13 mouse cellular contexts compared by ENCODE assay signal in the genomic region with DNA sequence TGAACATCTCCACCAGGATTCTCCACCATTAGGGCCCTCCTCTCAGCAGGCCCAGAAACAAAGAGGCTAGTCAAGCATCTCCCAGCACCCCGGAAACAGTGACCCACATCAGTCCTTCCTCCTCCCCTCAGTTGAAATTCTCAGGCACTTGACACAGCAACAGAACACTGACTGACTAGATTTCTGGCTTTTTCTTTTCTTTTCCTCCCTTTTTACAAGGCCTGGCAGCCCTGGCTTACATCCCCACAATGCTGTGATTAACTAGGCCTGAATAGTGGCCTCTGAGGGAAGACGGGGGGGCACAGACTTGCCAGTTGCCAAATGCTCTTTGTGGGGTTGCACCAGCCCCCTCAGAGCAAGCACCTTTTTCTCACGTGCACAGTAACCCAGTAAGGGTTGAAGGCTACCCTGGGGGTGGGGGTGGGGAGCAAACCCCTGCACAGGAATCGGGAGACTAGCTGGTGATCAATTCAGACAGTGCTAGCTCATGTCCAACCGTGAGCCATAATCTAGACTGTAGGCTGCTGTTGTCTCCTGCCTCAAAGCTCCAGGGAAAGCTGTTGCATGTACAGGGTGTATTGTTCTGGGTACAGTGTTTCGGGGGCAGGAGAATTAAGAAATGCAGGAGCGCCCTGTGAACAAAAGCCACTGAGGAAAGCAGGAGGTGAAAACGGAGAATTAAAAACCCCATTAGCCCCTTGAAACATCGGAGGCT. TPM values are rescaled to one million over a fixed set of nuclear protein-coding genes. Genes with fewer than 3 reads are reported as not detected.
A peak's percentile ranks its signal among the peaks of the same experiment; 100 is the strongest.
DNase-seq lines count a peak whose midpoint lies in the region; ATAC-seq and TF ChIP-seq lines count a peak whose summit lies in the region.
"Had no signal": no experiment of that assay in that cellular context is flagged by ENCODE, and none has a peak within 500 bp of the region (broad histone marks: within the 10 kb centered on the region; RNA-seq: fewer than 3 reads in every experiment).

No protein-coding gene starts in this region.

- no peaks in the 10 kb centered on the region for H3K9me3 ChIP-seq in embryonic facial prominence, embryonic 10.5 days
- no peaks in the 10 kb centered on the region for H3K9me3 ChIP-seq in hindbrain, embryonic 15.5 days
- H3K9me3 ChIP-seq in midbrain, embryonic 12.5 days, result no peaks in the 10 kb centered on the region
- H3K9me3 ChIP-seq: embryonic facial prominence, embryonic 12.5 days; G1E had no signal

- H3K36me3 ChIP-seq in embryonic facial prominence, embryonic 10.5 days (replicated peaks), result no peaks in the 10 kb centered on the region
- H3K36me3 ChIP-seq in hindbrain, embryonic 15.5 days, result no peaks in the 10 kb centered on the region
- H3K36me3 ChIP-seq in midbrain, embryonic 12.5 days, result no peaks in the 10 kb centered on the region
- H3K36me3 ChIP-seq: embryonic facial prominence, embryonic 12.5 days; G1E had no signal

- no peaks in the 10 kb centered on the region for H3K4me1 ChIP-seq in cerebellum, adult 2 months (ENCODE audit: control insufficient read depth, insufficient read depth, low read length)
- H3K4me1 ChIP-seq in embryonic facial prominence, embryonic 10.5 days, result peaks cover 13% of the 10 kb centered on the region
- H3K4me1 ChIP-seq in hindbrain, embryonic 15.5 days (replicated peaks), result no peaks in the 10 kb centered on the region
- H3K4me1 ChIP-seq in midbrain, embryonic 12.5 days, result peaks cover 11% of the 10 kb centered on the region
- H3K4me1 ChIP-seq: embryonic facial prominence, embryonic 12.5 days had no signal

- TF ChIP-seq POLR2A in cerebellum, adult 2 months (IDR thresholded peaks at IDR 0.05; ENCODE audit: borderline replicate concordance, insufficient read depth, low read length), result no peak

- peak; percentile 45 for ATAC-seq in hindbrain, embryonic 15.5 days (ENCODE audit: low FRiP score, low read depth)
- no peak for ATAC-seq in midbrain, embryonic 12.5 days (ENCODE audit: low FRiP score, low read depth)

- no peak overlapping the region for H3K9ac ChIP-seq in hindbrain, embryonic 15.5 days
- H3K9ac ChIP-seq in midbrain, embryonic 12.5 days (replicated peaks), result no peak overlapping the region
- H3K9ac ChIP-seq: embryonic facial prominence, embryonic 12.5 days; lung, embryonic 14.5 days had no signal

- no peak for TF ChIP-seq CTCF in cerebellum, adult 2 months (IDR thresholded peaks at IDR 0.05; ENCODE audit: borderline replicate concordance, insufficient read depth, low read depth, low read length)

- peak in 1 of 2 experiments; percentile 14 for DNase-seq in cerebellum, adult 2 months
- DNase-seq in cerebellum, postnatal 25 days, result no peak
- DNase-seq in embryonic facial prominence, embryonic 10.5 days (ENCODE audit: low spot score), result no peak
- DNase-seq in gastrocnemius, postnatal 4 days (ENCODE audit: low spot score in 2 of 2), result no peak
- no peak for DNase-seq in kidney, postnatal 36 days
- no peak for DNase-seq in testis, postnatal 10 days (ENCODE audit: low spot score)
- DNase-seq: gastrocnemius, postnatal 36 days; kidney, adult 11 months; lung, embryonic 14.5 days had no signal

- peak overlapping the region; percentile 47; the same call in 1 of the 2 replicates for H3K27ac ChIP-seq in cerebellum, adult 2 months (ENCODE audit: insufficient read depth, low read length)
- peak overlapping the region; percentile 54 for H3K27ac ChIP-seq in embryonic facial prominence, embryonic 10.5 days (replicated peaks)
- peak overlapping the region; percentile 68 for H3K27ac ChIP-seq in hindbrain, embryonic 15.5 days (replicated peaks)
- H3K27ac ChIP-seq in midbrain, embryonic 12.5 days (replicated peaks), result peak overlapping the region; percentile 65
- H3K27ac ChIP-seq: embryonic facial prominence, embryonic 12.5 days had no signal

- H3K4me3 ChIP-seq in cerebellum, adult 2 months (replicated peaks; ENCODE audit: insufficient read depth, low read depth, low read length), result no peak overlapping the region
- no peak overlapping the region for H3K4me3 ChIP-seq in embryonic facial prominence, embryonic 10.5 days
- no peak overlapping the region for H3K4me3 ChIP-seq in hindbrain, embryonic 15.5 days
- H3K4me3 ChIP-seq in midbrain, embryonic 12.5 days, result no peak overlapping the region
- H3K4me3 ChIP-seq: embryonic facial prominence, embryonic 12.5 days had no signal

- no peaks in the 10 kb centered on the region for H3K27me3 ChIP-seq in cerebellum, adult 2 months (ENCODE audit: control insufficient read depth, insufficient read depth, low read length)
- H3K27me3 ChIP-seq in embryonic facial prominence, embryonic 10.5 days (replicated peaks; ENCODE audit: low read depth, poor library complexity, severe bottlenecking), result no peaks in the 10 kb centered on the region
- H3K27me3 ChIP-seq in hindbrain, embryonic 15.5 days, result no peaks in the 10 kb centered on the region
- H3K27me3 ChIP-seq in midbrain, embryonic 12.5 days, result no peaks in the 10 kb centered on the region
- H3K27me3 ChIP-seq: embryonic facial prominence, embryonic 12.5 days had no signal

- no peak overlapping the region for H3K4me2 ChIP-seq in hindbrain, embryonic 15.5 days
- no peak overlapping the region for H3K4me2 ChIP-seq in midbrain, embryonic 12.5 days (replicated peaks)
- H3K4me2 ChIP-seq: embryonic facial prominence, embryonic 12.5 days; lung, embryonic 14.5 days had no signal

- 53% methylated on average over 9 of the region's 9 CpGs for WGBS in cerebellum, adult 2 months
- WGBS in embryonic facial prominence, embryonic 10.5 days, result 60% methylated on average over 9 of the region's 9 CpGs
- 37% methylated on average over 9 of the region's 9 CpGs for WGBS in hindbrain, embryonic 15.5 days
- 32% methylated on average over 9 of the region's 9 CpGs for WGBS in midbrain, embryonic 12.5 days

RNA-seq across cellular contexts. Expression of a gene that starts 19.1 kb away (rescaled TPM):
- polyA plus RNA-seq in cerebellum, adult 2 months (2012; rRNA removed), result 17.6 and 18.5 TPM in 2 replicates
- polyA plus RNA-seq in embryonic facial prominence, embryonic 10.5 days (2016; fragmentation: Nextera tagmentation; extraction: Ambion mirVana), result 73.0 and 73.7 TPM in 2 replicates
- polyA plus RNA-seq in hindbrain, embryonic 15.5 days (2015; fragmentation: Nextera tagmentation; extraction: Ambion mirVana), result 51.9 and 53.5 TPM in 2 replicates
- polyA plus RNA-seq in midbrain, embryonic 12.5 days (2016; fragmentation: Nextera tagmentation; extraction: Ambion mirVana), result 56.3 and 58.5 TPM in 2 replicates
- total RNA-seq in gastrocnemius, postnatal 4 days (2021), result 10 to 100 TPM; 10.5 to 14.6 TPM

RNA-seq across cellular contexts. Expression of a gene that starts 27.0 kb away (rescaled TPM):
- 185 and 190 TPM in 2 replicates for polyA plus RNA-seq in cerebellum, adult 2 months (2012; rRNA removed)
- polyA plus RNA-seq in embryonic facial prominence, embryonic 10.5 days (2016; fragmentation: Nextera tagmentation; extraction: Ambion mirVana), result 48.2 and 52.3 TPM in 2 replicates
- 45.8 and 50.4 TPM in 2 replicates for polyA plus RNA-seq in hindbrain, embryonic 15.5 days (2015; fragmentation: Nextera tagmentation; extraction: Ambion mirVana)
- 70.3 and 81.9 TPM in 2 replicates for polyA plus RNA-seq in midbrain, embryonic 12.5 days (2016; fragmentation: Nextera tagmentation; extraction: Ambion mirVana)
- 100 to 1,000 TPM; 128 to 136 TPM for total RNA-seq in gastrocnemius, postnatal 4 days (2021)
